Mouse (Mus musculus) testis, adult 2 months (tissue): ENCODE data around the gene Ccnd2.

Source experiments
- CTCF ChIP-seq: fragments of 200-500 bp; IDR thresholded peaks from 2 replicates; pipeline ENCODE4 v1.5.1; 2012; ENCODE audit warnings: low read depth, mild to moderate bottlenecking, inconsistent platforms, low read length, moderate library complexity; ENCODE audit not compliant: control insufficient read depth, insufficient read depth, insufficient replicate concordance
- POLR2A ChIP-seq: fragments of 200-500 bp; IDR thresholded peaks from 2 replicates; pipeline ENCODE4 v1.6.1; 2012; ENCODE audit warnings: low read depth, mild to moderate bottlenecking, inconsistent platforms, low read length, moderate library complexity; ENCODE audit not compliant: control insufficient read depth

DNA sequence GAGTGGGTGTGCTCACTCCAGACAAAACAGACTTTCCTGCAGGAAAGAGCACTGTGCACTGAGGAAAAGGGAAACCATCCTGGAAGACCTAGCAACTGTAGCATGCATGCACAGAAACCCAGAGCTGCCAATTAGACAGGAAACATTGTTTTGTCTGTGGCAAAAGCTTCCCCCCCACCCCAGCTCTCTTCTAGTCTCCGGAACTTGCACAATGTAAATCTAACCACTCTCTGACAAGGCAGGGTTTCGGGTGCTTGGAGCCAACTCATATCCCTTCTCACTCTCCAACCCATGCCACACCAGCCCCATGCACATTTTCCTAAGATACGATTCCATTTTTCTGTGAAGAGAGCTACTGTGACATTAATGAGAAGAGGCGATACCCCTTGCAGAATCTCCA lies 13.7 kb upstream of the Ccnd2 start:
- TF ChIP-seq POLR2A (no peak), CTCF (no peak)
